Mouse (Mus musculus) limb, embryonic 14.5 days (tissue): ENCODE data around the gene Srgn. TPM values are rescaled to one million over a fixed set of nuclear protein-coding genes. Genes with fewer than 3 reads are reported as not detected.

Experiments
- ATAC-seq: fragments of 200-750 bp; cut with Nextera tagmentation; 2 replicates; pipeline ENCODE4 v1.8.0; 2017; ENCODE audit warnings: low read depth, moderate number of reproducible peaks, moderate TSS enrichment; ENCODE audit not compliant: low FRiP score
- DNase-seq: peaks from one replicate; pipeline ENCODE4 v3.0.0-alpha.2; 2015; ENCODE audit warnings: low spot score
- H3K27ac ChIP-seq: fragments of 300-500 bp; sonication (generic); replicated peaks from 2 replicates; pipeline ENCODE4 v1.5.1; 2014; ENCODE audit warnings: low read depth, mild to moderate bottlenecking, low read length, moderate library complexity, mixed read lengths
- H3K27me3 ChIP-seq: fragments of 300-500 bp; sonication (generic); 2 replicates; pipeline ENCODE4 v1.6.1; 2014; ENCODE audit warnings: low read length, mixed read lengths; ENCODE audit not compliant: control insufficient read depth, insufficient read depth
- H3K36me3 ChIP-seq: fragments of 300-500 bp; sonication (generic); 2 replicates; pipeline ENCODE4 v1.6.1; 2014; ENCODE audit warnings: mild to moderate bottlenecking, low read length, moderate library complexity, mixed read lengths; ENCODE audit not compliant: control insufficient read depth, insufficient read depth
- H3K4me1 ChIP-seq: fragments of 300-500 bp; sonication (generic); 2 replicates; pipeline ENCODE4 v1.6.1; 2014; ENCODE audit warnings: antibody characterized with exemption, low read length, mixed read lengths; ENCODE audit not compliant: control insufficient read depth, insufficient read depth
- H3K4me2 ChIP-seq: fragments of 300-500 bp; sonication (generic); replicated peaks from 2 replicates; pipeline ENCODE4 v1.6.1; 2014; ENCODE audit warnings: low read depth, mild to moderate bottlenecking, low read length, moderate library complexity; ENCODE audit not compliant: severe bottlenecking
- H3K4me3 ChIP-seq: fragments of 300-500 bp; sonication (generic); replicated peaks from 2 replicates; pipeline ENCODE4 v1.5.1; 2014; ENCODE audit warnings: low read length
- H3K9ac ChIP-seq: fragments of 300-500 bp; sonication (generic); 2 replicates; pipeline ENCODE4 v1.6.1; 2014; ENCODE audit warnings: mild to moderate bottlenecking, low read depth, low read length, moderate library complexity; ENCODE audit not compliant: severe bottlenecking
- H3K9me3 ChIP-seq: fragments of 300-500 bp; sonication (generic); 2 replicates; pipeline ENCODE4 v1.6.1; 2016; ENCODE audit warnings: low read length; ENCODE audit not compliant: control insufficient read depth
- POLR2A ChIP-seq: fragments of 200-500 bp; IDR thresholded peaks from 2 replicates; pipeline ENCODE4 v1.8.0; 2012; ENCODE audit warnings: inconsistent platforms, mild to moderate bottlenecking, moderate library complexity, borderline replicate concordance; ENCODE audit not compliant: insufficient read depth, insufficient read length; ENCODE audit errors: extremely low read depth
- WGBS: fragments of 180-500 bp; shearing (Covaris S2); extraction: QIAGEN DNeasy Blood & Tissue Kit; methylation state at CpG from one replicate; pipeline ENCODE4 v1.1.7; 2014; 5-methylcytosine and 5-hydroxymethylcytosine counted together
- polyA plus RNA-seq, 2 experiments: library from polyadenylated mRNA; depleted of rRNA in 1 of 2; stranded (reverse) in 1 of 2; unstranded in 1 of 2; fragments of >200 nt; fragmentation: Nextera tagmentation in 1 of 2; extraction: Ambion mirVana in 1 of 2; gene quantifications; 2 replicates each; pipeline versions ENCODE4 v1.2.1 to v1.2.3; 2012 to 2014

Gene Srgn
- polyA plus RNA-seq, 2 experiments, result 14.7 to 49.4 TPM

DNA sequence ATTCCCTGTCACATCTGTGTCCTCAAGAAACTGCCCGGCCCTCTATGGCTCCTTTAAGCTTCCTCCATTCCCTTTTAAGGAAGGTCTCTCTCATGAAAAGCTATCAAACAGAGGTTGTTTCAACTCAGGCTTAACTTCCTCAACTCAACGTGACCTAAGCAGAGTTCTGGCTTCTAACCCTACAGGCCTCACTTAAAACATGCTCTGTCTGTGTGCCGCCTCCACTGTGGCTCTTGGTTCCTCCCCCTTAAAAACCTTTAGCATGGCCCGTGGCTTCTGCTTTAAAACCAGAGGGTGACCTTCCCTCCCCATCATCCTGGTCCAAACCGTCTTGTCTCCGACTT lies 29.3 kb upstream of the Srgn start:
- 90% methylated on average over 6 of the region's 6 CpGs for WGBS
- H3K9ac ChIP-seq, result no peak overlapping the region
- peaks cover 42% of the 10 kb centered on the region for H3K36me3 ChIP-seq
- no peak overlapping the region for H3K4me3 ChIP-seq
- TF ChIP-seq POLR2A, result no peak
- no peaks in the 10 kb centered on the region for H3K9me3 ChIP-seq
- DNase-seq (no peak), ATAC-seq (no peak)
- no peaks in the 10 kb centered on the region for H3K27me3 ChIP-seq
- H3K27ac ChIP-seq, result no peak overlapping the region
- no peaks in the 10 kb centered on the region for H3K4me1 ChIP-seq
- H3K4me2 ChIP-seq, result no peak overlapping the region

DNA sequence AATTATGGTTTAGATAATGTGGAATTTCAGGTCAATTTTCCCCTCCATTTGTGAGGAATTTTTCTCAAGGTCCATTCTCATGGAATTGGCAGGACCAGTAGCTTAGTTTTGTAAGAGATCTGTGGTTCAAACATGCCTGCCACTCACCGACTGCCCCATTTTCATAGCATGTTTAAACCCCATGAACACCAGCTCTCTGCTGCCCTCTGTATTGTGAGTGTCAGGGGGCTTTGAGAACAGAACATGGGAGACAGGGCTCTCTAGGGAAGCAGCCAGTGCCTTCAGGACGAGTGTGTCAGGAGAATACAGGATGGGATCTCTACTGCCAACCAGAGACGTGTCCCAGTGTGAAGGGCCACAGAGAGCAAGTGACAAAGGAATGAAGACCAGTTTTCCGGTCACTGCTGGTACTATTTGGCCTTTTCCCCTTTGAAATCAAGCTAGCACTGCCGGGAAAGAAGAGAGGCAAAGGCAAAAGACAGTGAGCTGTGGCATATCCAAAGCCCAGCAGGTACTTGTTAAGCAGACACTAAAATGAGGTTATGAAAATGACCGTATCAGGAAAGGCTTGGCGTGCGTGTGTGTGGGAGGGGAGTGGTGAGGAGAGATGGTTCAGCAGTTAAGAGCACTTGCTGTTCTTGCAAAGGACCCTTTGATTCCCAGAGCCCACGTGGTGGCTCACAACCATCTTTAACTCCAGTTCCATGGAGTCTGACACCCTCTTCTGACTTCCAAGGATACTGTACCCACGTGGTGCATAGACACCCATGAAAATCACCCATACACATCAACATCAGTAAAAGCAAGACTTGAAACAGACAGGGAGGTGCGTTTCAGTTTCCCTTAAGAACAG lies 28.7 kb upstream of the Srgn start:
- TF ChIP-seq POLR2A, result no peak
- H3K36me3 ChIP-seq, result peaks cover 38% of the 10 kb centered on the region
- H3K9me3 ChIP-seq, result no peaks in the 10 kb centered on the region
- DNase-seq, result no peak
- no peak overlapping the region for H3K4me2 ChIP-seq
- WGBS, result 76% methylated on average over 11 of the region's 11 CpGs
- no peak for ATAC-seq
- no peaks in the 10 kb centered on the region for H3K4me1 ChIP-seq
- no peaks in the 10 kb centered on the region for H3K27me3 ChIP-seq
- H3K9ac ChIP-seq, result no peak overlapping the region
- H3K27ac ChIP-seq, result no peak overlapping the region
- no peak overlapping the region for H3K4me3 ChIP-seq

DNA sequence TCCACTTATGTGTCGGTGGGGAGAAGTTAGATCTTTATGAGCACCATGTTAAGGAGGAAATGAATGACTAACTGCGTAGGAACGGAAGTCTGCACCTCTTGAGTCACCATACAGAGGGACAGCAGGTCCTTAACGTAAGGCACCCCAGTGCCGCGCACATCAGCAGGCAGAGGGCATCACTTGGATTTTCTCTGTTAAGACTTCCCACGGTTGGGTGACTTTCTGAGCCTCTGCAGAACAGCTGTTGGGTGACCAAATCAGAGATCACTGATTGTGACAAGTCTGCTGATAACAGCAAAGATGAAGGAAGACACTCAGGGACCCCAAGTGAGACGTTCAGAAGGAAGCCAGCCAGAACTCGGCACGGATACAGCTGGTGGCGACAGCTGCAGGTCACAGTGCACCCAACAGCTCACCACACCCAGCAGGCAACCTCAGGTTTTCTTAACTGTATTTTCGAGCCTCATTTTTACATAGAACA lies 26.4 kb upstream of the Srgn start:
- Histone ChIP-seq H3K27ac (no peak overlapping the region), H3K27me3 (no peaks in the 10 kb centered on the region), H3K36me3 (peaks cover 15% of the 10 kb centered on the region), H3K4me3 (no peak overlapping the region), H3K4me2 (no peak overlapping the region), H3K9me3 (no peaks in the 10 kb centered on the region), H3K4me1 (no peaks in the 10 kb centered on the region), H3K9ac (no peak overlapping the region)
- WGBS, result 81% methylated on average over 12 of the region's 12 CpGs
- TF ChIP-seq POLR2A, result no peak
- DNase-seq (no peak), ATAC-seq (no peak)

DNA sequence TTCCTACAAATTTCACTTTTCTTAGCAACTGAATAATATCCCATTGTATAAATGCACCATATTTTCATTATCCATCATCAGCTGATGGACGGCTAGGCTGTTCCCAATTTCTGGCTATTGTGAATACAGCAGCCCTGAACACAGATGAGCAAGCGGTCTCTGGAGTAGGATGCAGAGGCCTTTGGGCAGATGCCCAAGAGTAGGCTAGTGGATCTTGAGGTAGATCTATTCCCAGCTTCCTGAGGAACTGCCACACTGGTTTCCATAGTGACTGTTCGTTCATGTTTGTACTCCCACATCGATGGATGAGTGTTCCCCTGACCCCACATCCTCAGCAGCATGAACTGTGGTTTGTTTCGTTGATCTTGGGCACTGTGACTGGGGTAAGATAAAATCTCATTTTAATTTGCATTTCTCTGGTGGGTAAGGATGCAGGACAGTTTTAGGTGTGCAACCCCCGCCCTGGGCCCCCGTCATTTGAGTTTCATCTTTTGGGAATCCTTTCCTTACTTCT lies 23.6 kb upstream of the Srgn start:
- WGBS, result 83% methylated on average over 7 of the region's 7 CpGs
- ATAC-seq (no peak), DNase-seq (no peak)
- Histone ChIP-seq H3K4me3 (no peak overlapping the region), H3K36me3 (peaks cover 3% of the 10 kb centered on the region; the same call in 1 of the 2 replicates), H3K27me3 (no peaks in the 10 kb centered on the region), H3K4me1 (no peaks in the 10 kb centered on the region), H3K27ac (no peak overlapping the region), H3K9ac (no peak overlapping the region), H3K4me2 (no peak overlapping the region), H3K9me3 (no peaks in the 10 kb centered on the region)
- TF ChIP-seq POLR2A, result no peak

DNA sequence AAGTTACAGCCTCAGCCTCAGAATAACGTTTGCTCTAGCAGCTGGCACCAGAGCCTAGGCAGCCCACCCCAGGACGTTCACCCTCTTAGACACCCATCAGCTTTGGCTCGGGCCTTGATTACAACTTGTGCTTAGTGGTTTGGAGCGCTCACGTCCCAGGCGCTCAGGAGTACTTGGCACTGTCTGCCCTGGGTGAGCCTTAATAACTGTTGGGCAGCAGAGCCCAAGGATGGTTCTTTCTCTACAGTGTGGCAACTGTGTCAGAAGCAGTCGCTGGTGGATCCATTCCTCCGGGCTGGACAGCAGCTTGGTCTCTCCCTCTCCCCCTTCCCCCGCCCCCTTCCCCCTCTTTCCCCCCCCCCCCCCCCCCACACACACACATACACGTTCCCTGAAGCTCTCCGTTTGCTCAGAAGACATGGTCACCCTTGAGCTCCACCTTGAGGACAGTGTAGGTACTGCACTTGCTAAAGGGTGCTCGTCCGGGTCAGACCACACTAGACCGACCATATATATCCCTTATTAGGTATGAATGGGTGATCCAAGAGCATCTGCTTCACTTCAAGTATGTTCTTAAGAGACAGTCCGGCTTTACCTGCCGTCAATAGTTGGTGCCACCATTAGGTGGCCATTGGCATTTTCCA lies 22.4 kb upstream of the Srgn start:
- H3K9me3 ChIP-seq, result no peaks in the 10 kb centered on the region
- WGBS, result 28% methylated on average over 15 of the region's 16 CpGs
- no peaks in the 10 kb centered on the region for H3K4me1 ChIP-seq
- no peaks in the 10 kb centered on the region for H3K36me3 ChIP-seq
- H3K27ac ChIP-seq, result no peak overlapping the region
- ATAC-seq, result no peak
- no peak for DNase-seq
- no peak for TF ChIP-seq POLR2A
- H3K4me3 ChIP-seq, result no peak overlapping the region
- H3K27me3 ChIP-seq, result no peaks in the 10 kb centered on the region
- no peak overlapping the region for H3K9ac ChIP-seq
- no peak overlapping the region for H3K4me2 ChIP-seq
